Mouse (Mus musculus): ENCODE results near the gene Arhgap10. TPM values are rescaled to one million over a fixed set of nuclear protein-coding genes. Genes with fewer than 3 reads are reported as not detected.

The Arhgap10 gene
- total RNA-seq, 4 experiments from 2014 or later: 14.7 to 37.5 (median 18.3) TPM

DNA sequence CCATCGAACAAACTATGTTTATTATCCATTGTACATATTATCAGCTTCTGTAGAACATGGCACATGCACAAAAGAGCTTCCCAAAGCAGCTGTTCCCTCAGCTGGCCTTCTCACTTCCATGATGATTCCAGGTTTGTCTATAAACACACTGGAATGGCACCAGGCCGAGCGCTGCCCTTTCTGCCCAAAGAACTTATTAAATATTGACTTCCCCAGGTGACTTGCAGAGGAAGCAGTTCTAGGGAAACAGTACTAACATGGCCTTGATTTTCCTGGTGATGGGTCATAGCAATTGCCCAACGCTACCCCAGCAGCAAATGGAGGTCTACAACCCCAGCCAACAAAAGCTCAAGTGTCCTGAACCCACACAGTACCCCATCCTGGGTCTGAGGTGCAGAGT lies 239.5 kb downstream of the Arhgap10 start:
- no peak for DNase-seq

- no peak for DNase-seq
These were observed 240.9 kb downstream of the Arhgap10 start for GRCm38 (mm10) chr8:77276827-77277226.

GRCm38 (mm10) chr8:77275571-77275970 lies 242.2 kb downstream of the Arhgap10 start:
- no peak for DNase-seq

DNA sequence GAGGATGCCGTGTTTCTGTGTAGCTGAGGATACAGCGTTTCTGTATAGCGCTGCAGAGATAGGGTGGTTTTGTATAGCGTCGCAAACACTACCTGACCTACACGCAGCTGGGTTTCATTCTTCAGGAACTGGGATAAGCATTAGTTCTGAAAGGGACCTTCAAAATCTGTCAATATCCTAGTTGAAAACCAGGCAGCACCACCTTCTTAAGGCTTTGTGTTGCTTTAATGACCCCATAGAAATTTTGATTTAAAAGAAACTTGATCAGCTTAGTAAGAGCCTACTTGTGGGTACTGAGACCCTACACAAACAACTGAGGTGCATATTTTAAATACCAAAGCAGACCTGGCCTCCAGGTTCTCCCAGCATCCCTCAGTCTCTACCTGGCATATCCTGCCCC lies 245.6 kb downstream of the Arhgap10 start:
- DNase-seq: no peak

DNA sequence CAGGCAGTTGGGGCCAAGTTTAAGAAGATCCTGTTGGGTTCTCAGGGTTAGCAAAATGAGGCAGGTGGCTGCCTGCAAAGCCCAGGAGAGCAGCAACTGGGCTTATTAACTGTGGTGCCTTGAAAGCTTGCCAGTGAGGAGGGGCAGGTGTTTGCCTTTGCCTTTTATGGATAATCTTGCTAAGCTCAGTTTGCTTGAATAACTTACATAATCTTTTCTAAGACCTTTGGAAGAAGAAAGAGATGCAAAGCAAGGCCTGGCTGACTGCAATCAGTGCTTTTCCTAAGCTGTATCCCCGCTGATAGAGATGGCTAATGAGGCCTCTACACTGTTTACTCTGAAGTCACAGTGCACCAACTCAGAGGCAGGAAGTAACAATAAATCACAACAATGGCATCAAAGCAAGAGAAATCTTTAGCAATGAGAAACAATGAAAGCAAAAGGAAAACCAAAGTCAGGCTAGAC lies 249.8 kb downstream of the Arhgap10 start:
- no peak for DNase-seq

GRCm38 (mm10) chr8:77262216-77263009 lies 255.3 kb downstream of the Arhgap10 start:
- DNase-seq: no peak

GRCm38 (mm10) chr8:77261215-77261614 lies 256.5 kb downstream of the Arhgap10 start:
- DNase-seq: no peak

GRCm38 (mm10) chr8:77257085-77257451 lies 260.7 kb downstream of the Arhgap10 start:
- DNase-seq: no peak

GRCm38 (mm10) chr8:77256450-77257084 lies 261.2 kb downstream of the Arhgap10 start:
- no peak for DNase-seq

DNA sequence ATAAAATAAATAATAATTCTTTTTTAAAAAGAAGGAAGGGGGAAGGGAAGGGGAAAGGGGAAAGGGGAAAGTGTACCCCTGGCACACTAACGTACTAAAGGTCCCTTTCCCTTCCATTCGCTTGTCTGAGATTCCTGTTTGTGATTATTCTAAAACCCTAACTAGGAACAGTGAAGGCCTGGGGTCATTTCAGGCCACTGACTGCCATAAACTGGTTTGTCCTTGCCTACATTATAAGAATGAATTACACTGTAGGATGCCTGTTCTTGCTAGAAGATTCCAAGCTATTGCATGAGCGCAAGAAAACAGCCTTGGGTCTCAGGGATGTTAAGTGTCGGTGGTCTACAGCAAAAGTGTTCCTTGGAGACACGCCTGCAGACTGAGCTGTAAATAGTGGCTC lies 263.3 kb downstream of the Arhgap10 start:
- DNase-seq: no peak

- no peak for DNase-seq
These were observed 266.6 kb downstream of the Arhgap10 start for GRCm38 (mm10) chr8:77251134-77251533.

- DNase-seq: no peak
These were observed 267.7 kb downstream of the Arhgap10 start for GRCm38 (mm10) chr8:77250094-77250493.

- DNase-seq: no peak
These were observed 276.4 kb downstream of the Arhgap10 start for GRCm38 (mm10) chr8:77241381-77241780.

DNA sequence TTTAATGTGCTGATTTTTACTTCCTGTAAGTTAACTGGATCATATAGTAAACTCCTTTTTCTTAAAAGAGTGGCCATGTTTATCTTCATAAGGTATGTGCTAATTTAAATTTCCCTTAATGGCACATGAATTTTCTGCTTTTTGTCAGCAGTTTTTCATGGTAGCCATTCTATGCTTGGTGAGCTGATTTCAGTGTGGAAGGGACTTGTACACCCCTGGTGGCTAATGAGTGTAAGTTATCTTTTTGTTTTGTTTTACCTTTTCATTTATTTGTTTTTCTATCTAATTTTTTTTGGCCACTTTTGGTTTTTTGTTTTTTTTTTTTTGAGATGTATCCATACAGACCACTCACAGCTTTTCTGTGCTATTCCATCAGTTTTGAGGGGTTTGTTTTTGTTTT lies 278.3 kb downstream of the Arhgap10 start:
- no peak for DNase-seq

- no peak for DNase-seq
These were observed 281.1 kb downstream of the Arhgap10 start for GRCm38 (mm10) chr8:77236701-77237100.

DNA sequence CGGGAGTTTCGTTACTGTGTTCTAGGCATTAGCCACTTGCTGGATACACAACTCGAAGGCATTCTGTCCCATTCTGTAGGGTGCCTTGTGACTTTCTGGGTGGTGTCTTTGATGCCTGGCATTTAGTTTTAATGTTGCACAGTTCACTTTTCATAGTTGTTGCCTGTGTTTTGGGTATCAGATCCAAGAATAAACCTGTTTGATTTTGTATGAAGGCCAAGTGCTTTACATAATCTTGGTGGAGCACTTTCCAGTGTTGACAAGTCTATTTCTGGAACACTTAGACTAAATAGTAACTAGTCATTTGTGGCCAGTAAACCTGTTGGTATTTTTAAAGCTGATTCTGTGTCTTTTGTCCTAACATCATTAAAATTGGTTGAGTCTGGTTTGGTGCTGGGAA lies 285.3 kb downstream of the Arhgap10 start:
- no peak for DNase-seq

DNA sequence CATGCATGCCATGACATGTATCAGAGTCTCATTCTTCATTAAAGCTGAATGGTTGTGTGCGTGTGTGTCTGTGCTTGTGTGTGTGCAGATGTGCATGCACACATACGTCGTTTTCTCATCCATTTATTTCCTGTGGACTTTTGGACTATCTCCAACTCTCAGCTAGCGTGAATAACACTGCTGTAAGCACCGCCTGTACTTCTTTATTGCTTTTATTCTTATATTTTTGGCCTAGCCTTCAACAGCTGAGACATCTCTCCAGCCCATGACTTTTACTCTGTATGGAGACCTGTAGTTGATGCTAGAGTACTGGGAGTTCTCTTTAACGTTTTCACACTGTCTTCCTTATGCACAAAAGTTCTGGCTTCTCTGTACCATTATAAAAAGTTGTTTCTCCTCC lies 285.9 kb downstream of the Arhgap10 start:
- DNase-seq: no peak

DNA sequence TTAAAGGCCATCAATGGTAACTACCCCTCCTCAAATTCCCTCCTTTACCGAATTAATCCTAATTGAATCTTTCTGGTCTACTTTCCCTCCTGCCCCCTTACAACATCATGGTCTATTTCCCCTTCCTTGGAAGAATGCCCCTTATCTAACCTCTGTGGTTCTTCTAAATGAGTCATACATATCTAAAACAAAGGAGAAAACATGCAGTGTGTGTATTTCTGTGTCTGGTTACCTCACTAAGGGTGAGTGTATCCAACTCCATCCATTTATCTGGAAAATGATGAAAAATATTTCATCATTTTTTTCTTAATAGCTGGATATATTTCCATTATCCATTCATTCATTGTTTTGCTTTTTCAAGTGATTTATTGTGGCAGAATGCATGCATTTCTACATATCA lies 286.5 kb downstream of the Arhgap10 start:
- no peak for DNase-seq

DNA sequence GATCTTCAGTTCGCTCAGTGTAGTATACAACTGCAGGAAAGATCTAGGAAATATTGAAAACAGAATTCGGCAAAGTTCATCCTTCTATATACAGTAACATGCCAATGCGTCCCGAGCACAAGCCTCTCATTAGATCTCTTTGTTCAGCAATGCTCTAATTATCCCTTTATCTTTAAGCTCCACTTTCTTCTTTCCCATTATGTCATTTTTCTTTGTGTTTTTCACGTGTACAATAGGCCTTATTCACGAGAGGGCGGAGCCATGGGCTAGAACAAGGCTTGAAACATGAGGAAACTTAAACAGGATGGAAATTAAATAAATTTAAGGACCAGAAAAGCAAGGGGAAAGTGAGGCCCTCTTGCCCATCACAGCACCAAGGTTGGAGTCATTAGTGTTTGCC lies 289.1 kb downstream of the Arhgap10 start:
- DNase-seq: no peak

- DNase-seq: no peak
These were observed 290.0 kb downstream of the Arhgap10 start for GRCm38 (mm10) chr8:77227742-77228141.

DNA sequence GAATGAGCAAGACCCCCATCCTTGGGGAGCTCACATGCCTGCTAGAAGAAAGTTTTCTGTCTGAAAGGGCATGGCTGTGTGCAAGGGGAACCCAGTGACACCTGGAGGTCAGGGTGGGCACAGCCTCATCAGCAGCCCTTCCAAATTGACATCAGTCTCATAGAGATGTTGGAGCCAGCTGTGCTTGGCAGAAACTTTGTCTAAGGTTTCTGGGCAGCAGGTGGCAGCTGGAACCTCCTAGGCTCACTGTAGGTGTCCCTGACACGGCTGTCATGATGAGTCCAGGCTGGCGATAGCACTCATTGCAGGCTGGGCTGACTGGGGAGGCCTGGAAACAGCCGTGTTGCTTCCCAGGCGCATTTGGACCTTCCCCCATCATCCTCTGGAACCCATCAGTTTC lies 294.6 kb downstream of the Arhgap10 start:
- DNase-seq: no peak

DNA sequence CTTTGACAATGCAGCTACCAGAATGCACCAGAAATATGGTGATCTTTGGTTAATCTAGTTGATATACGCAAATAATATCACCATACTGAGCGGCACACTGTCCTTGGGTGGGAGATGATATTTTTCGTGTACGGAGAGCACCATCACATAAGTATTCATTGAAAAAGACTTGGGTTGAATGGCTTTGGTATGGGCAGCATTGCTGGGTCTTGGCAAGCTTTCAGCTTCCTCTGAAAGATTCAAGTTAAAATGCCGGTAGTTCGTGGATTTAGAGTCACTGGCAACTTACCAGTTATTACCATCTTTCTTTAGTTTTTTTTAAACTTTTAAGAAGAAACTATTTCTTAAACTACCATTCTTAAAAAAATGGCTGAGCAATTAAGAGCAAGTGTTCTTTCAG lies 302.6 kb downstream of the Arhgap10 start:
- DNase-seq: no peak

- DNase-seq: no peak
These were observed 303.1 kb downstream of the Arhgap10 start for GRCm38 (mm10) chr8:77214665-77215064.

- no peak for DNase-seq
These were observed 303.8 kb downstream of the Arhgap10 start for GRCm38 (mm10) chr8:77213893-77214464.
